Mouse (Mus musculus) cerebellum, adult 2 months (tissue): ENCODE measurements at regions not wholly inside any gene's neighbourhood (a gene's known extent, or its start where the extent isn't known, plus 50 kb on each side); places are given as distances from the start of the nearest gene placed in this dataset.

Experiments used
- CTCF ChIP-seq: fragments of 200-500 bp; IDR thresholded peaks from 2 replicates; pipeline ENCODE4 v1.5.1; 2011; ENCODE audit warnings: low read depth, mild to moderate bottlenecking, control low read depth, low read length, moderate library complexity, borderline replicate concordance; ENCODE audit not compliant: insufficient read depth
- POLR2A ChIP-seq: fragments of 200-500 bp; IDR thresholded peaks from 2 replicates; pipeline ENCODE4 v1.6.1; 2011; ENCODE audit warnings: low read length, control low read depth, borderline replicate concordance; ENCODE audit not compliant: insufficient read depth

DNA sequence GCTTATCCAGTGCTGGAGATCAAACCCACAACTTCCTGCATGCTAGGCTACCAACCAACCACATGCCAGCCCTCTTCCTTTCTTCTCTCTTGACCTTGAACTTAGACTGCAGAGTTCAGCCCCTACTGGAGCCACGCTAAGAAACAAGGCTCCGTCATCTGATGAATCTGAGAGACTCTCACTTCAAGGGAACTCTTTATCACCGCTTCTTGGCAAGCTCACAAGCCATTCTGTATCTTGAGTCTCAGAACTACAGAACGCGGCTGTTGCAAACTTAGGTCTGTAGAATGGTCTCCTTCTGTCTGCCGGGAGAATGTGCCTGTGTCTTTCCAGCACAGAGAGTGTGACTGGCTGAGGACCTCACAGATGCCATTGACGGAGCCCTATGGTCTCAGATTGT lies 69.1 kb upstream of the Kazn start:
- TF ChIP-seq CTCF (no peak), POLR2A (no peak)
